Mouse (Mus musculus) splenic B cell, adult 2 months (primary cell): ENCODE data around the gene Etv6.

Experiments
- DNase-seq: peaks from one replicate; pipeline ENCODE4 v3.0.0-alpha.2; 2011; ENCODE audit warnings: low read depth, low spot score
- H3K27me3 ChIP-seq: 2 replicates; pipeline ENCODE4 v1.6.1; 2012; ENCODE audit warnings: mild to moderate bottlenecking, low read length, moderate library complexity, mixed read lengths; ENCODE audit not compliant: control insufficient read depth, poor library complexity, insufficient read depth, severe bottlenecking
- H3K36me3 ChIP-seq: 2 replicates; pipeline ENCODE4 v1.6.1; 2012; ENCODE audit warnings: mild to moderate bottlenecking, low read length, moderate library complexity, mixed read lengths; ENCODE audit not compliant: control insufficient read depth, poor library complexity, insufficient read depth, severe bottlenecking

Gene Etv6

GRCm38 (mm10) chr6:134210675-134211457 lies 175.4 kb downstream of the Etv6 start:
- DNase-seq, result no peak
- Histone ChIP-seq H3K36me3 (no peaks in the 10 kb centered on the region; the same call in 1 of the 2 replicates), H3K27me3 (no peaks in the 10 kb centered on the region)

- Histone ChIP-seq H3K36me3 (no peaks in the 10 kb centered on the region; the same call in 1 of the 2 replicates), H3K27me3 (no peaks in the 10 kb centered on the region)
- no peak for DNase-seq
Observed at GRCm38 (mm10) chr6:134211458-134211776, 175.9 kb downstream of the Etv6 start.

GRCm38 (mm10) chr6:134217747-134218146 lies 182.2 kb downstream of the Etv6 start:
- H3K36me3 ChIP-seq, result no peaks in the 10 kb centered on the region; the same call in 1 of the 2 replicates
- no peaks in the 10 kb centered on the region for H3K27me3 ChIP-seq
- DNase-seq, result no peak

- H3K36me3 ChIP-seq, result no peaks in the 10 kb centered on the region
- H3K27me3 ChIP-seq, result no peaks in the 10 kb centered on the region
- no peak for DNase-seq
Observed at GRCm38 (mm10) chr6:134218441-134218840, 182.9 kb downstream of the Etv6 start.

- DNase-seq, result no peak
- Histone ChIP-seq H3K36me3 (no peaks in the 10 kb centered on the region), H3K27me3 (no peaks in the 10 kb centered on the region)
Observed at GRCm38 (mm10) chr6:134219358-134219757, 183.9 kb downstream of the Etv6 start.

GRCm38 (mm10) chr6:134220209-134220777 lies 184.8 kb downstream of the Etv6 start:
- Histone ChIP-seq H3K36me3 (peaks cover 3% of the 10 kb centered on the region; the same call in 1 of the 2 replicates), H3K27me3 (no peaks in the 10 kb centered on the region)
- DNase-seq, result peak; percentile 80

- H3K27me3 ChIP-seq, result no peaks in the 10 kb centered on the region
- peaks cover 3% of the 10 kb centered on the region; the same call in 1 of the 2 replicates for H3K36me3 ChIP-seq
- no peak for DNase-seq
Observed at GRCm38 (mm10) chr6:134222248-134222929, 186.9 kb downstream of the Etv6 start.

- DNase-seq, result no peak
Observed at GRCm38 (mm10) chr6:134225564-134225963, 190.1 kb downstream of the Etv6 start.

GRCm38 (mm10) chr6:134226349-134227169 lies 191.1 kb downstream of the Etv6 start:
- Histone ChIP-seq H3K27me3 (no peaks in the 10 kb centered on the region), H3K36me3 (peaks cover 3% of the 10 kb centered on the region; the same call in 1 of the 2 replicates)
- DNase-seq, result no peak

More at GRCm38 (mm10) chr6:134225564-134225963, 190.1 kb downstream of the Etv6 start:
- no peaks in the 10 kb centered on the region for H3K27me3 ChIP-seq
- H3K36me3 ChIP-seq, result peaks cover 3% of the 10 kb centered on the region; the same call in 1 of the 2 replicates

GRCm38 (mm10) chr6:134236311-134236710 lies 200.8 kb downstream of the Etv6 start:
- Histone ChIP-seq H3K27me3 (no peaks in the 10 kb centered on the region), H3K36me3 (no peaks in the 10 kb centered on the region)
- no peak for DNase-seq

GRCm38 (mm10) chr6:134238455-134238854 lies 203.0 kb downstream of the Etv6 start:
- no peak for DNase-seq
- H3K36me3 ChIP-seq, result no peaks in the 10 kb centered on the region
- H3K27me3 ChIP-seq, result no peaks in the 10 kb centered on the region

- Histone ChIP-seq H3K36me3 (peaks cover 2% of the 10 kb centered on the region; the same call in 1 of the 2 replicates), H3K27me3 (no peaks in the 10 kb centered on the region)
- peak; percentile 41 for DNase-seq
Observed at GRCm38 (mm10) chr6:134240988-134241387, 205.5 kb downstream of the Etv6 start.

- DNase-seq, result no peak
- H3K36me3 ChIP-seq, result peaks cover 2% of the 10 kb centered on the region; the same call in 1 of the 2 replicates
- no peaks in the 10 kb centered on the region for H3K27me3 ChIP-seq
Observed at GRCm38 (mm10) chr6:134243119-134243518, 207.6 kb downstream of the Etv6 start.

- Histone ChIP-seq H3K27me3 (no peaks in the 10 kb centered on the region), H3K36me3 (peaks cover 2% of the 10 kb centered on the region; the same call in 1 of the 2 replicates)
- no peak for DNase-seq
Observed at GRCm38 (mm10) chr6:134243546-134243945, 208.0 kb downstream of the Etv6 start.
